Mouse (Mus musculus): ENCODE measurements around the gene Prr23a1.
A peak's percentile ranks its signal among the peaks of the same experiment; 100 is the strongest.

- peak; percentile 46 for TF ChIP-seq CTCF (conservative IDR thresholded peaks at IDR 0.05; ENCODE audit: low read length)
- TF ChIP-seq NANOG (IDR thresholded peaks at IDR 0.05; ENCODE audit: borderline replicate concordance, low read length): no peak
These were observed 13.9 kb downstream of the Prr23a1 start, which contains the start of gene Prr23a2 for GRCm38 (mm10) chr9:98856210-98856609.
